Mouse (Mus musculus) midbrain, embryonic 14.5 days (tissue): Measurements from ENCODE around the gene Nxt2. TPM values are rescaled to one million over a fixed set of nuclear protein-coding genes. Genes with fewer than 3 reads are reported as not detected.
"Not testable (repeated sequence)": the region's sequence is repeated elsewhere in the genome, so short reads cannot be mapped to it uniquely, and the experiment has no call there.

Source experiments
- ATAC-seq: fragments of 200-750 bp; cut with Nextera tagmentation; 2 replicates; pipeline ENCODE4 v1.8.0; 2017; ENCODE audit warnings: moderate number of reproducible peaks, moderate library complexity; ENCODE audit not compliant: low FRiP score, low TSS enrichment
- DNase-seq: peaks from one replicate; pipeline ENCODE4 v3.0.0-alpha.2; 2015
- H3K27ac ChIP-seq: fragments of 300-500 bp; sonication (generic); replicated peaks from 2 replicates; pipeline ENCODE4 v1.5.1; 2014; ENCODE audit warnings: mild to moderate bottlenecking, low read depth, low read length, moderate library complexity
- H3K27me3 ChIP-seq: fragments of 300-500 bp; sonication (generic); 2 replicates; pipeline ENCODE4 v1.6.1; 2014; ENCODE audit warnings: low read length, control low read depth, mixed read lengths; ENCODE audit not compliant: control insufficient read depth, insufficient read depth
- H3K36me3 ChIP-seq: fragments of 300-500 bp; sonication (generic); 2 replicates; pipeline ENCODE4 v1.6.1; 2014; ENCODE audit warnings: low read length, control low read depth; ENCODE audit not compliant: control insufficient read depth, insufficient read depth
- H3K4me1 ChIP-seq: fragments of 300-500 bp; sonication (generic); 2 replicates; pipeline ENCODE4 v1.6.1; 2014; ENCODE audit warnings: mild to moderate bottlenecking, antibody characterized with exemption, low read length, control low read depth; ENCODE audit not compliant: control insufficient read depth, insufficient read depth
- H3K4me2 ChIP-seq: fragments of 300-500 bp; sonication (generic); 2 replicates; pipeline ENCODE4 v1.6.1; 2014; ENCODE audit warnings: mild to moderate bottlenecking, low read length, moderate library complexity
- H3K4me3 ChIP-seq: fragments of 300-500 bp; sonication (generic); replicated peaks from 2 replicates; pipeline ENCODE4 v1.5.1; 2014; ENCODE audit warnings: low read depth, low read length
- H3K9ac ChIP-seq: fragments of 300-500 bp; sonication (generic); replicated peaks from 2 replicates; pipeline ENCODE4 v1.6.1; 2014; ENCODE audit warnings: mild to moderate bottlenecking, low read length, moderate library complexity
- H3K9me3 ChIP-seq: fragments of 300-500 bp; sonication (generic); 2 replicates; pipeline ENCODE4 v1.6.1; 2016; ENCODE audit warnings: low read length, control low read depth, mixed read lengths; ENCODE audit not compliant: control insufficient read depth
- WGBS: fragments of 180-500 bp; shearing (Covaris S2); extraction: QIAGEN DNeasy Blood & Tissue Kit; methylation state at CpG from one replicate; pipeline ENCODE4 v1.1.7; 2014; 5-methylcytosine and 5-hydroxymethylcytosine counted together
- polyA plus RNA-seq: library from polyadenylated mRNA; unstranded; fragments of >200 nt; fragmentation: Nextera tagmentation; extraction: Ambion mirVana; gene quantifications from 2 replicates; pipeline ENCODE4 v1.2.1, GENCODE M21; 2014

The Nxt2 gene
- polyA plus RNA-seq, 1 experiment from 2014 or later, result 21.4 TPM

DNA sequence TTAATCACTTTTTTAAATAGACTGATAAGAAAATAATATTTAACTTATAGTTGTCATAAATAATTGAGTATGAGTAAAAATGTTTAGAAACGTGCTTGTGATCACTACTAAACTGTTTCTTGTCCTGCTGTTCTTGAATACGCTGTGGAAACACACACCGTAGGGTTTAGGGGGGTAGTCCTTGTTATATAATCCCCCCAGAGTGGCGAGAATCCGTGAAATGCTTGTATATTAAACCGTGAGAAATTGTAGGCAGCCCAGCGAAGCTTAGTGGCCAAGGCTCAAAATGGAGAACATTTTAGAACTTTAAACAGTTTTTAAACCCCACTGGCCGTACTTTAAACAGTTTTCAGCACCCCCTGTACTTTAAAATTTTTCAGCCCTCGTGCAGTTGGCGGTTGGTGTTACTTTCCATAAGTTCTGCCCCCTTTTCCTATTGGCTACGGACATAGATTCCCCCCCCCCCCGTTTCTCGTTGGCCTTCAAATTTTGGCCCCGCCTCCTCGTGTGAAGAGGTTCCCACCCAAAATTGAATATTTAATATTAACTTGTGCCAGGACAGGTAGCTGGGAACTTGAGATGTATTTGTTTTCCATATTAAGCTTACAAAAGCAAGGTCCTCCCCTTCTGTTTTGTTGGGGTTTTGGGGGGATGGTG lies 956 bp downstream of the Nxt2 start:
- Histone ChIP-seq H3K9me3 (no peaks in the 10 kb centered on the region), H3K9ac (no peak overlapping the region), H3K36me3 (no peaks in the 10 kb centered on the region), H3K4me1 (no peaks in the 10 kb centered on the region), H3K27me3 (no peaks in the 10 kb centered on the region), H3K4me2 (peak overlapping the region; percentile 52), H3K27ac (peak overlapping the region; percentile 83; the same call in 1 of the 2 replicates), H3K4me3 (peak overlapping the region; percentile 43)
- DNase-seq (peak; percentile 70), ATAC-seq (peak; percentile 51; the same call in 1 of the 2 replicates)
- WGBS, result 19% methylated on average over 15 of the region's 15 CpGs

- H3K27me3 ChIP-seq, result no peaks in the 10 kb centered on the region
- no peaks in the 10 kb centered on the region for H3K36me3 ChIP-seq
- 19% methylated on average over 33 of the region's 42 CpGs for WGBS
- H3K27ac ChIP-seq, result peak overlapping the region; percentile 83
- ATAC-seq (peak; percentile 98), DNase-seq (peak; percentile 87)
- no peaks in the 10 kb centered on the region for H3K4me1 ChIP-seq
- peak overlapping the region; percentile 45; the same call in 1 of the 2 replicates for H3K9ac ChIP-seq
- peak overlapping the region; percentile 52 for H3K4me2 ChIP-seq
- no peaks in the 10 kb centered on the region for H3K9me3 ChIP-seq
- H3K4me3 ChIP-seq, result peak overlapping the region; percentile 43
Measured at GRCm38 (mm10) chrX:142228055-142228768, 1.6 kb downstream of the Nxt2 start.

GRCm38 (mm10) chrX:142228769-142229158 lies 2.2 kb downstream of the Nxt2 start:
- ATAC-seq (no peak), DNase-seq (no peak)
- Histone ChIP-seq H3K27ac (0 out of 2 replicates have a peak overlapping the region, but pooled peaks have one; percentile 32), H3K4me1 (no peaks in the 10 kb centered on the region), H3K36me3 (no peaks in the 10 kb centered on the region), H3K9me3 (no peaks in the 10 kb centered on the region), H3K27me3 (no peaks in the 10 kb centered on the region), H3K9ac (no peak overlapping the region; the same call in 1 of the 2 replicates), H3K4me2 (peak overlapping the region; percentile 43), H3K4me3 (peak overlapping the region; percentile 43)
- WGBS, result 37% methylated on average over 7 of the region's 7 CpGs

DNA sequence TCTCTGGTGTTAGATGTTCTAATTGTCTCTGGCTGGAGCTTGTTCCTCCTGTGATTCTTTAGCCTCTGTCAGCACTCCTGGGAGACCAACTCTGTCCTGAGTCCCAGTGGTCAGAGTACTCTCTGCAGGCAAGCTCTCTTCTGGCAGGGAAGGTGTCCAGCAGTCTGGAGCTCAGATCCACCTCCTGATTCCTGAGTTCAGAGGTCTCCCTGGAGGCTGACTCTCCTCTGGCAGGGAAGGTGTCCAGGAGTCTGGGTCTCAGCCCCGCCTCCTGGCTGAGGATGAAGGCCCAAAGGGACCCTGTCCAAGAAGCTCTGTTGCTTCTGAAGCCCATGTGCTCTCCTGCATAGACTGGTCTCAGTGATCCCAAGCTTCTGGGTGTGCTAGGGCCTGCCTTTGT lies 9.6 kb downstream of the Nxt2 start:
- not testable (repeated sequence) for H3K4me3 ChIP-seq, ATAC-seq, H3K9ac ChIP-seq, H3K4me1 ChIP-seq, H3K9me3 ChIP-seq, H3K27me3 ChIP-seq, H3K36me3 ChIP-seq, DNase-seq, H3K4me2 ChIP-seq, H3K27ac ChIP-seq
- WGBS, result 74% methylated on average over 1 of the region's 1 CpGs

DNA sequence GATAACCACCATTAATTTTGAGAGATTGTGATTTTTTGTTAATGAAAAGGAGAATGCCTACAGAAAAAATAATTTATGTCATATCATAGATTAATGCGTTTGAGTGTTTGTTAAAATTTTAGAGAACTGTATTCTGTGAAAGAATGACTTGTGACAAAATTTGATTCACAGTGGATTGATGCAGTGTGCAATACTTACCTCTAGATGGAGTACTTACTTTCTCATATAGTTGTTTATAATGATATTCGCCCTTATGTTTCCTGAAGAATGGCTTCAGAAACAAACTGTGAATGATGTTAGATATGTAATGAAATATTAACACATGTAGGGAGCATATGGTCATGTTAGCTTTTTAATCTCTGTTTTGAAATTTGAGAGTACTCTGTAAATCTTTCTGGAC lies 10.5 kb downstream of the Nxt2 start:
- Histone ChIP-seq H3K4me1 (no peaks in the 10 kb centered on the region), H3K9me3 (no peaks in the 10 kb centered on the region), H3K27ac (no peak overlapping the region), H3K4me2 (no peak overlapping the region), H3K27me3 (no peaks in the 10 kb centered on the region), H3K36me3 (no peaks in the 10 kb centered on the region), H3K9ac (no peak overlapping the region), H3K4me3 (no peak overlapping the region)
- WGBS, result 49% methylated on average over 2 of the region's 2 CpGs
- peak; percentile 53 for DNase-seq
- ATAC-seq, result no peak

DNA sequence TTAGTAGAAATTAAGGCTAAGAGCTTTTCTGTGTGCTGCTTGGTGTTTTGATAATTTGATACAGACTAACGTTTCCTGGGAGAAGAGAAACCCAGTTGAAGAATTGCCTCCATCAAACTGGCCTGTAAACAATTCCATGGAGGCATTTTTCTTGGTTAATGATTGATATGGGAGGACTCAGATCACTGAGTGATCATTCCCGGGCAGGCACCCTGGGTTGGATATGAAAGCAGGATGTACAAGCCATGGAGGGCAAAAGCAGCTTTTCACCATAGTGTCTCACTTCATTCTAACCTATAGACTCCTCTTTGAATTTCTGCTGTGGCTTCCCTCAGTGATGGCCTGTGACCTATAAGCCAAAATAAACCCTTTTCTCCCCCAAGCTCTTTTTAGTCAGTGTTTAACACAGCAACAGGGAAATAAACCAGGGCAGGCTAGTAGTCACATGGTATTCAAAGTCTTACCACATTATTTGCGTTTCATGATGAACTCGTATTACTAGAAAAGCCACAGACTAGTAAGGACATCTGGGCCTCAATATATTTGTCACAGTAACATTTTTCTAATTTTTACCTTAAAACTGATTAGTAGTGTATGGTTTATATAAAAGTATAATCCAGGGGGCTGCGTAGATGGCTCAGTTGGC lies 19.2 kb downstream of the Nxt2 start:
- ATAC-seq (no peak), DNase-seq (no peak)
- H3K27me3 ChIP-seq, result no peaks in the 10 kb centered on the region
- 84% methylated on average over 5 of the region's 5 CpGs for WGBS
- no peaks in the 10 kb centered on the region for H3K9me3 ChIP-seq
- H3K4me2 ChIP-seq, result no peak overlapping the region
- H3K9ac ChIP-seq, result no peak overlapping the region
- no peaks in the 10 kb centered on the region for H3K36me3 ChIP-seq
- H3K4me3 ChIP-seq, result no peak overlapping the region
- no peaks in the 10 kb centered on the region for H3K4me1 ChIP-seq
- H3K27ac ChIP-seq, result no peak overlapping the region

GRCm38 (mm10) chrX:142250008-142250736 lies 23.6 kb downstream of the Nxt2 start:
- 84% methylated on average over 7 of the region's 7 CpGs for WGBS

GRCm38 (mm10) chrX:142276031-142276430 lies 49.5 kb downstream of the Nxt2 start:
- Histone ChIP-seq H3K4me2 (no peak overlapping the region), H3K27ac (no peak overlapping the region), H3K9me3 (no peaks in the 10 kb centered on the region), H3K27me3 (no peaks in the 10 kb centered on the region), H3K4me3 (no peak overlapping the region), H3K9ac (no peak overlapping the region), H3K36me3 (no peaks in the 10 kb centered on the region), H3K4me1 (no peaks in the 10 kb centered on the region)
- WGBS, result 65% methylated on average over 3 of the region's 3 CpGs
- DNase-seq, result no peak
- ATAC-seq, result no peak

More at GRCm38 (mm10) chrX:142250008-142250736, 23.6 kb downstream of the Nxt2 start:
- DNase-seq (no peak), ATAC-seq (no peak)
- no peaks in the 10 kb centered on the region for H3K27me3 ChIP-seq
- H3K27ac ChIP-seq, result no peak overlapping the region
- H3K9ac ChIP-seq, result no peak overlapping the region
- H3K9me3 ChIP-seq, result no peaks in the 10 kb centered on the region
- H3K4me1 ChIP-seq, result no peaks in the 10 kb centered on the region
- no peaks in the 10 kb centered on the region for H3K36me3 ChIP-seq
- H3K4me2 ChIP-seq, result no peak overlapping the region
- no peak overlapping the region for H3K4me3 ChIP-seq
